Mouse (Mus musculus): Measurements from ENCODE around the gene Ap3b1.
"Not testable (repeated sequence)": the region's sequence is repeated elsewhere in the genome, so short reads cannot be mapped to it uniquely, and the experiment has no call there.

Gene Ap3b1

DNA sequence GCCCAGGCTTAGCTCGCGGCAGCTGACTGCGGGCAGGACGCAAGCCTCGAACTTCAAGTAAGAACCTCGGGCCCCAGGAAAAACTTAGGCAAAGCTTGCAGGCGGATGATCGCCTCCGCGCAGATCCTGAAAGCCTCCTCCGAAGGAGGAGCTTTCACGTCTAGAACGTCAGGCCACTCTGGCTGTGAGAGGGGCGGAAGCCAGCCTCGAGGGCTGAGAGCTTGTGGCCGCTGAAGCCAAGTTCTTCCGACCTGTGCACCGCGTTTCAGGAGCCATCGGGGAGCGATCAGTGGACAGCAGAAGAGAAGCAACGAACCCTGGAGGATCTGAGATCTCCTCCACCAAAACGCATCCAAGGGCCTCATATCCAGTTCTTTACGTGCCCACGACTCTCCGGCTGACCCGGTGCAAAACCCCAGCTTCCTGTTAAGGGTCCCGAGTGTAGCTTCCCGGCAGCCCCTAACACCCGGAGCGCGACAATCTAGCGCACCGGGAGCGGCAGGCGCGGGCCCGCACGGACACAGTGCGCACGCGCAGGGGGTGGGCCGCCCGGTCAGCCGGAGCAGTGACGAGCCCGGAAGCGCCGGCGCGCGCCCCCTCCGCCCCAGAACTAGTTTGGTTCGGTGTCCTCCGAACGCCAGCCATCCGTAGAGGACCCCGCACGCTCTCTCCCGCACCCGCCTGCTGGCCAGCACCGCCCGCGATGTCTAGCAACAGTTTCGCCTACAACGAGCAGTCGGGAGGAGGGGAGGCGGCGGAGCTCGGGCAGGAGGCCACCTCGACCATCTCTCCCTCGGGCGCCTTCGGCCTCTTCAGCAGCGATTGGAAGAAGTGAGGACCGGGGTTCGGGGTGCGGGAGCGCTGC is at the start of gene Ap3b1:
Gene Ap3b1 (plus strand): TSS at position 560 of the 865 bp plus-strand sequence.
- DNase-seq (ENCODE audit: low spot score): peak; percentile 75

DNA sequence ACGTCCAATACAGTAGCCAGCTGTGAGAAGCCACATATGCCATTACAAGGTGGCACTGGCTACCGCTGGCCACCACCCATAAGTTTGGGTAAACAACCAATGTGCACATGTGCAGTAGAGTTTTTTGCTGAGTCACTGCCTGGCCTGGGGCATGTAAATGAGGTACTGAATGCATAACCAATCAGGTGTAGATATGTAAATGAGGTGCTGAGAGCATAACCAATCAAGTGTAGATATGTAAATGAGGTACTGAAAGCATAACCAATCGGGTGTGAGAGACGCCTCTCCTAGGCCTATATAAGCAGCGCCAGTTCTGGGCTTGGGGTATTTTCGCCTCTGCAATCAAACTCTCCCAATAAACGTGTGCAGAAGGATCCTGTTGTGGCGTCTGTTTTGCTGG is 45.9 kb upstream of the Ap3b1 start:
- DNase-seq (ENCODE audit: low spot score): not testable (repeated sequence)

DNA sequence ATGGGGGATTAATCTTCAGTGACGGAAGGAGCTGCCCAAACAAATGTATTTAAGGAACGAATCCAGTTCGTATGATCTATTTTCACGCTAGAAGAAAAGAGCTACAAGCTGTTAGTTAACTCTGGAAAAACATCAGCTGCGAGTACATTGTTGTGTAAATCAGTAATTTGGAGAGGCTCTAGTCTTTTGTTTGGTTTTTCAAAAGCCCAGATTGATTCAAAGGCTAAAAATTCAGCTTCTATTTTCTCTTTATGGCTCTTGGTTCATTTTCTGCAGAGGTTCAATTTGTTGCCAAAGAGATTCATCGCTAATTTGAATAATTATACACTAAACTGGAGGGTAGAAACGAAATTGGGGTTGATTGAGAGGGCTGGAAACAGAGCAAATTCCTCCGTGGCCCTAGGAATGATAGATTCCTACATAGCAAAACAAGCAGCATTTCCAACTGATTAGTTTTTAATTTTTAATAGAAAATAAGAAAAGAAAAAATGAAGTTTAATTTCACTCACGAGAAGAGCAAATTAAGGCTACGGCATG is 41.7 kb upstream of the Ap3b1 start:
- no peak for DNase-seq (ENCODE audit: low spot score)

DNA sequence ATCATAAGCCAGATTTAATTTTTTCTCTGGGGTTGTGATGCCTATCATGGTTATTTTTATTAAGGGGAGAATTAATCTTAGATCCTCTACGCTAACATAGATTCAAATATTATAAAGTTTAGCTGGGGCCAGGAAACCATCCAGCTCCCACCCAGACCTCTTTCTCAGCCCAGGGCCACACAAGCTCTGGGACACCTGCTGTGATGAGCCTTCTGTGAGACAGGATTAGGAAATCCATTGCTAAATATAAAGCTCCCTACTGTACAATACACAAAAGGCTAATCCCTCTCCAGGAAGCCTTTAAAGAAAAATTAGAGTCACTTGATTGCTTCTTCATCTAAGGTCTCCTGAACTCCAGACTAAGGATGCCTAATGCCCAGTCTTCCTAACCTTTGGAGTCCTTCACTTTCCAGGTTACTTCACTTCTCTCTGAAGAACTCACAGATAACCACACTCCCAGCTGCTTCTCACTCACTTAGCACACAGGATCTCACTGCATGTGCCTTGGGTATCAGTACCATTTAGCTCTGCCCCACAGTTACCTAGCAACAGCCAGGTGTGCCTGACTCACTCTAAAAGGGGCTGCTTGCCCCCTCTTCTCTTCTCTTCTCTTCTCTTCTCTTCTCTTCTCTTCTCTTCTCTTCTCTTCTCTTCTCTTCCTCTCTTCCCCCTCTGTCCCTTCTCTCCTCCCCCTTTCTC is 37.5 kb upstream of the Ap3b1 start:
- no peak for DNase-seq (ENCODE audit: low spot score)

DNA sequence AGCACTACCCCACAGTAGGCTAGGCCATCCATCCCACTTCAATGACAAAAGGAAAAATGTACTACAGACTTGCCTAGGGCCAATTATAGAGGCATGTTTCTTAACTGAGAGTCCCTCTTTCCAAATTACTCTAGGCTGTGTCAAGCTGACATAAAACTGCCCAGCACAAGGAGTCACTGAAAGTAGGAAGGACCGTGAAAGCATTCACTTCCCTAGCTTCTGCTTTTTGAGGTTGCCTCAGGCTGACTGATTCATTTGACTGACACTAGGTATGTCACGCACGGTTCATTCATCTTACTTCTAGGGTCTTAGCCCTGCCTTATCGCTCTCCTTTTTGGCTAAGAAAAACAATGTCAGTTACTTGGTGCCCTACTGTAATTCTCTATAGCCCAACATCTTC is 36.3 kb upstream of the Ap3b1 start:
- no peak for DNase-seq (ENCODE audit: low spot score)

DNA sequence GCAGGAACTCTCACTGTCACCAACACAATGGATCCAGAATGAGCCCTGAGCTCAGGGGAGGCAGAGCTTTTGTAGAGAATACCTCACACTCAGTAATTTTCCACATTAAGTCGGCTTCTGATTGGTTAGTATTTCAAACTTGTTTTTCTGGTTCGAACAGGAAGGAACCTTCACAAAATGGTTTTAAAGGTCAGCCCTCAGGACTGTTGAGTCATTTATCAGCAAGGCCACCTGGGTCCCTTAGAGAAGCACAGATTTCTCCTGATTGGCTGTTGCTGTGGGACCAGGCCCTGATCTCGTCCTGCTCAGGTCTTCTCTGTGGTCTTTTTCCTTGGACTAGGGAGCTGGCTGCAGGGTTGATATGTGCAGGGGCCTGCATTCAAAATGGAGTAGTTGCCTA is 30.7 kb upstream of the Ap3b1 start:
- no peak for DNase-seq (ENCODE audit: low spot score)

DNA sequence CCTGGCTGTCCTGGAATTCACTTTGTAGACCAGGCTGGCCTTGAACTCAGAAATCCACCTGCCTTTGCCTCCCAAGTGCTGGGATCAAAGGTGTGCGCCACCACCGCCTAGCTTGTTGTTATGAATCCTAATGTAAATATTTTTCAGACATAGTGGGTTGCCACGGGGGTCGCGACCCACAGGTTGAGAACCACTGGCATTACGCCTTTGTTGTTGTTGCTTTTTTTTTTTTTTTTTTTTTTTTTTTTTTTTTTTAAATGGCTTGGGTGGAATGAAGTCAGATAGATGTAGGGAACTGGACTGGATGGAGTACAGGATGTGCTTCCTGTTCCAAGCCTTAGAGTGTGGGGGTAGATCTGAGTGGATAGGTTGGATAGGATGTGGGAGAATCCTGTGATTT is 29.8 kb upstream of the Ap3b1 start:
- DNase-seq (ENCODE audit: low spot score): not testable (repeated sequence)

DNA sequence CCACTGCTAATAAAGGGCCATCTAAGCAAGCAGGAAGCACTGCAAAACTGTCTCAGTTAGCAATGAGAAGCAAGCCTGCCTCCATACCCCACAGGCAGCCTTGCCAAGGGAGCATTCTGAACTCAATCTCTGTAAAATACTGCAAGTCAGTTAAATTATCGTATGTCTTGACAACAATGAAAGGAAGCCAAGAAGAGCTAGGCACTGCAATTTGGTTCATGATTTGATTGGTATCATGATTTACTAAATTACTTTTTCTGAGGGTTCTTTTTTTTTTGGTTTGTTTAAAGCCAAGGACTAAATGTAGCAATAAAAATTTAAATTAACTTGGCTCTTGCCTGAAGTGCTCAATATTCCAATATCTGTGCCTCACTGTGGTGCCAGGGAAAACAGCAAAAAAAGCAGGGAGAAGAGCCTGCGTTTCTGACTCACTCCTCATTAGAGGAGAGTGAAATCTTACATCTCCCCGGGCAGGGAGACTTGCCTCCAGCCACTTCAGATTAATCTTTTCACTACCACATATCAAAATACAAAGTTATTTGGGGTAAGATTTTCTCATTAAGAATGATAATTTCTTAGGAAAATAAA is 28.3 kb upstream of the Ap3b1 start:
- no peak for DNase-seq (ENCODE audit: low spot score)

DNA sequence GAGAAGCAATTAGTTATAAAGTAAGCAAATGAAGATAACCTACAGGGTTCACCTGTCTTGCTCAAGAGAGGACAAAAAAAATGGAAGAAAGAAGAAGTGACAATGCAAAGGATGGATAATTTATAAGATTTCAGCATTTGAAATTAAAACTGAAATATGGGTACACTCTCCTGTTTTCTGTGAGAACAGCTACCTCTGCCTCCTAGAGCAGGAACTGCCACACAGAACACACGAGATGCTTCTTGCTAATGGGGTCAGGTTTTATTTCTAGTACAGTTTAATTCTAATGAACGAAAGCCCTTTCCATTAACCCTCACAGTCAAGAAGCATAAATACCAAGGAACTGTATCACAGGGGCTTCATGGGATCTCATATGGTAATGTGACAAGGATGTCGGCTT is 20.4 kb upstream of the Ap3b1 start:
- DNase-seq (ENCODE audit: low spot score): no peak

DNA sequence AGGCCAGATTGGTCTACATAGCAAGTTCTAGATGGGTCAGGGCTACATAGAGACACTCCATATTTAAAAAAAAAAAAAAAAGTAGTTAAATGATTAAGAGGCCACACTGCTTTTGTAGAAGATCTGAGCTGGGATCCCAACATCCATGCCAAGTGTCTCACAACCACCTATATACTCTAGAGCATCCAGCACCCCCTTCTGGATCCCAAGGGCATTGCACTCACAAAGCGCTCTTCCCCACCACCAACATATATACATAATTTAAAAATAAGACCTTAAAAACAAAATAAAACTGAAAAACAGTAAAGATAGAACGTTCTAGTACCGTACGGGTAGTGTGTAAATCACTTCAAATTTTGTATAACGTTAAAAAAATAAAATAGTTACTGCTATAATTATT is 15.6 kb upstream of the Ap3b1 start:
- no peak for DNase-seq (ENCODE audit: low spot score)

DNA sequence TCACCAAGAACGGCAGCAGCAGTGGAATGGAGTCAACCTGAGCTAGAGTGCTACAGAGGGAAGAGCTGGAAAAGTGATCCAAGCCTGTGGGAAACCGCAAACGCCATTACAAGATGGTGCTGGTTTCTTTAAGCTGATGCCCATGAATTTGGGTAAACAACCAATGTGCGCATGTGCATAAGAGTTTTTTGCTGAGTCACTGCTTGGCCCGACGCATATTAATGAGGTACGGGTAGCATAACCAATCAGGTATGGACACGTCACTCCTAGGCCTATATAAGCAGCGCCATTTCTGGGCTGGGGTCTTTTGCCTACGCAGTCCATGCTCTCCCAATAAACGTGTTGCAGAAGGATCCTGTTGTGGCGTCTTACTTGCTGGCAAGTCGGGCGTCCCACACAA is 14.2 kb upstream of the Ap3b1 start:
- DNase-seq (ENCODE audit: low spot score): not testable (repeated sequence)

DNA sequence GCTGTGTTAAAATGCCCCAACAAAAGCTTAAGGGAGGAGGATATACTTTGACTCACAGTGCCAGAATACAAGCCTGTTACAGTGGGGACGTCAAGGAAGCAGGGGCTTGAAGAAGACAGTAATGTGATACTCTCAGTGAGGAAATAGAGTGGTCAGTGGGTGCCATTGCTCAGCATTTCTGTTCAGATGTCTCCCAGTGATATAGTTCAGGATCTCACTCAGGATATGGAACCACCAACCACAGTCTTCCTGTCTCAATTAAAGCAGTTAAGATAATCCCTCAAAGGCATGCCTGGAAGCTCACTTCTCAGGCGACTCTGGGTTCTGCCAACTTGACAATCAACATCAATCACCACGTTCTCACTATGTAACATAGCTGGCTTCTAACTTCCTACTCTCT is 4.2 kb upstream of the Ap3b1 start:
- no peak for DNase-seq (ENCODE audit: low spot score)

DNA sequence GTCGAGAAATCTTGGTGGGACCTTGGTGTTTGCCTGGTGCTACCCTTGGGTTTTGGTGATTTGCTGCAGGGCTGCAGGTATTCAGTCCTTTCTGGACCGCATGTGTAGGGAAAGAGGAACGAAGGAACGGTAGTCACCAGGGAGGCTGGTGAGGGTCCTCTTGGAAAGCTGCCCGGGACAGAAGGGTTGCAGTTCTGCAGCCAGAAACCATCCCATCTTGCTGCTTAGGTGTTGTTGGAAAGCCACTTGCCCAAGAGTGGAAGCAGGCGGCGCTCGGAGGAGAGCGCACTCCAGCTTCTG is 709 bp upstream of the Ap3b1 start:
- DNase-seq (ENCODE audit: low spot score): no peak

DNA sequence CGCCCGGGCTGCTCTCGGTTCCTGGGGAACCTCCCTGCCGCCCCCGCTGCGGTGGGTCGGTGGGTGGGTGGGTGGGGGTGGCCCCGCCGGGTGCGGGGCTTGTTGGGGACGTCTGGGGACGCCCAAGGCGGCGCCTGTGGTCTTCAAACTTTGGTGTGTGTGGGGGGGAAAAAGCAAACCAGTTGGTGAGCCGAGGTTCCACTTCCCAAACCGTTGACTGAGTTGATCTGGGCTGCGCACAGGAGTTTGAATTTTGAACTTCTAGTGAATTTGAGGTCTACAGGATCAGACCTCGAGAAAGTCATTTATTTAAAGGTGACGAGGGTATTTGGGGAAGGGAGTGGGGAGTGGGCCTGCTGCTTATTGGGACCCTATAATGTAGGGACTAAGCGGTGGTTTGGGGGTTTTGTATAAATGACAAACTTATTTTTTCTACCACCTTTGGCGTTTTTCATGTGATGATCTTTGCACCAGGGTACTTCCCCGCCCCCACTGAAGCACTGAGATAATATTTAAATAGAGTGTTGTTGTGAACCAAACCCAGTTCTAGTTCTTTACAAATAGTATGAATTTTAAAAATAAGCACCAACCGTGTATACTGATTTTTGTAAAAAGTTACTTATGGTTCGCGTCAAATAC is 641 bp downstream of the Ap3b1 start:
- DNase-seq (ENCODE audit: low spot score): no peak

DNA sequence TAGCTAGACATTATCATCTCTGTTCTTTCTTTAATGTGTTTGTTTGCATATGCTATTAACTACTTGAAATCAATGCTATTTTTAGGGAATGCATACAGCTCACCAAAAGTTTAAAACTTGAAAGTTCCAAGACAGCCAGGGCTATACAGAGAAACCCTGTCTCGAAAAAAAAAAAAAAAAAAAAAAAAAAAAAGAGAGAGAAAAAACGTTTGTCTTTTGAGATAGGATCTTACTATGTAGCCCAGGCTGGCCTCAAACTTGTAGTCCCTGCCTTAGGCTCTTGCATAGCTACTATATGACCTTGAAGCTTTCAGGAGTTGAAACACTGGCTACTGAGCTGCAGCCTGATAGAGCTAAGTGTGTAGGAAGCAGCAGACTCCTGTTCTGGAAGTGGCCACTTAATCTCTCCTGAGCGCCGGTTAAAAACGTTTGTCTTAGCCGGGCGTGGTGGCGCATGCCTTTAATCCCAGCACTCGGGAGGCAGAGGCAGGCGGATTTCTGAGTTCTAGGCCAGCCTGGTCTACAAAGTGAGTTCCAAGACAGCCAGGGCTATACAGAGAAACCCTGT is 2.3 kb downstream of the Ap3b1 start:
- DNase-seq (ENCODE audit: low spot score): not testable (repeated sequence)

DNA sequence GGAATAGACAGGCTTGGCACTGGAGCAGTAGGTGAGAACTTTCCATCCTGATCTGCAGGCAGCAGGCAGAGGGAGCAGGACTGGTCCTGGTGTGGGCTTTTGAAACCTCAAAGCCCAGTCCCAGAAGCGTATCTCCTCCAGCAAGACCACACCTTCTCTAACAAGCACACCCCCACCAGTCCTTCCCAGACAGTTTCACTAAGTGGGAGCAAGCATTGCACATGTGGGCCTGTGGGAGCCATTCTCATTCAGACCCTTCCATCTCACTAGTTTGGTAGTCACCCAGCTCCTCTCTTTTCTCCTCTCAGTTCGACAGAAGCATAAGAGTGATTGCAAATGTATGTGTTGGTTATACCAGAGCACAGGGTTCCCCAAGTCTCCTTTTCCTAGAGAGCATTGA is 5.6 kb downstream of the Ap3b1 start:
- no peak for DNase-seq (ENCODE audit: low spot score)

DNA sequence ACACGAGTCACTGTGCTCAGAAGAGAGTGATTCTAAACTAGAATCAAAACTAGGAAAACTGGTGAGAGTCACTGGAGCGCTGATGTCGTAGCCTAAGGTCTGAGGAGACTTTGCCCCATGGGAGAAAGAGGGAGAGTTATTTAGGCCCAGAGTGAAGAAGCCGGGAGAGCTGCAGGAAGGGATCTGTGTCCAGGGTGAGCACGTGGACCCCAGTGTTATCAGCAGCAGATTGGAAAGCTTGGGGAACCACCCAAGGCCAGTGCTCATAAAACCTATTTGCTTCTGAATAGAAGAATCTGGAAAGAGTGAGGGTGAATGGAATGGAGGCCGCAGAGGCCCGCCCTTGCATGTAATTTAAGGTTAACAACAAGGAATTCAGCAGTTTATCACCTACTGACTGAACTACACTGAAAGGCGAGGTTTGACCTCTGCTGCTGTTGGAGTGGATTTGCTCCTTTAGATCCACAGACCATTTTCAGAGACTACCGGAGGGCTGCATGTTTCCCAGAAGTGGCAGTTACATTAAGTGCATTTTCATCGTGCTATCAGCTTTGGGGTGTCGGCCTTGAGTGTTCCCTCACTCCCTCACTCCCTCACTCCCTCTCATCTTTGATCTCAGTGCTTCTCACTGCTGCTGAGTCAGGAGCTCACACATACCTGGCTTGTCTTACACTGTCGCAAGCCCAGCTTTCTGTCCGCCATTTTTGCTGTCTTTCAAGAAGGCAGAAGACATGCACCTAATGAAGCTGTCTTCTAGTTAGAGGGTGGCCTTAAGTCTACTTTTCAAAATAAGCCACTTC is 6.5 kb downstream of the Ap3b1 start:
- DNase-seq (ENCODE audit: low spot score): no peak

DNA sequence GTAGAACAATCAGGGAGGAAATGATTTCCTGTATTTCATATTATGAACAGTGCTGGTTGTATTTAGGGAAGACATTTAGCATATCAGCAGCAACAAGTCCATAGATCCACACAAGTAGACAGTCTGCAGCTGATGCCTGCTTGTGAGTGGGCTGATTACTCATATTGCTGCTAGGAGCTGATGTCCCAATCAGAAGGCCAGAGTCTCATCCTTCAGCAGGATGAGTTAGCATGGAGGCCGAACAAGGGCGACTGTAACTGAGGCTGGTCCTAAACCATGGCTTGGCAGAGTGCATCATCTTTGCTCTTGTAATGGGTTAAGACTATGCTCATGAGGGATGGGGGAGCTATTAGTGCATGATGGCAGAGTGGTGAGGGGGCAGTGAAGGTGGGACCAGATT is 9.1 kb downstream of the Ap3b1 start:
- DNase-seq (ENCODE audit: low spot score): no peak

DNA sequence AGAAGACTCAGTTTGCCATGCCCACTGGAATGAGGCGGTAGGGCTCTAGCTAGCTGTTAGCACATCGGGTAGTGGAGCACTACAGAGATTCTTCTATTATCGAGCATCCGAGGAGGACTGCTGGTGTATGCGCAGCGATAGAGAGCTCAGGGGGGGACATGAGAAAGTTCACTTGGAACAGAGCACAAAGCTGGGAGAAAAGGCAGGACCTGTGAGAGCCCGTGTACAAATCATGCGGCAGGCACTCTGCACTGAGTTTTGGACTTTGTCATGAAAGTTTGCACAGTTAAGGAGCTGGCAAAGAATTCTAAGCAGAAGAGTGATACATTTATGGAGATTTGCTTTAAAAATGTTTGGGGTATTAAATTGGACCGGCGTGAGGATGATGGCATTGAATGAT is 11.8 kb downstream of the Ap3b1 start:
- DNase-seq (ENCODE audit: low spot score): no peak

DNA sequence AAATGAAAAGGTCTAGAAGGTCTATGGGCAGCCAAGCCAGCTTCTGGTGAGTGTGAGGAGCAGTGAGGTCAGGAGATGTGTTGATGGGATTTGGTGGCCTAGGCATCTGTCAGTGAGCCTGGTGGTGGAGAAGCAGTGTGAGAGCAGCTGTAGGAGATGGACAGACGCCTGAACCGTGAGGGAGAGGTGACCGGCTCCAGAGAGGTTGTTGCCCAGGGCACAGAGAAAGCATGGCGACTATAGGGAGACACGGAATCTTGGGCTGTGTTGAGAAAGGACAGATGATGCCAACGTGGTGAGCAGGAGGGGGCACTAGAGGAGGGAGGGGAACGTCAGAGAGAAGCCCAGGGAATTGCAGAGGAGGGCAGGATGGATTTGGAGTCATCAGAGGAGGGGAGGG is 13.3 kb downstream of the Ap3b1 start:
- no peak for DNase-seq (ENCODE audit: low spot score)

DNA sequence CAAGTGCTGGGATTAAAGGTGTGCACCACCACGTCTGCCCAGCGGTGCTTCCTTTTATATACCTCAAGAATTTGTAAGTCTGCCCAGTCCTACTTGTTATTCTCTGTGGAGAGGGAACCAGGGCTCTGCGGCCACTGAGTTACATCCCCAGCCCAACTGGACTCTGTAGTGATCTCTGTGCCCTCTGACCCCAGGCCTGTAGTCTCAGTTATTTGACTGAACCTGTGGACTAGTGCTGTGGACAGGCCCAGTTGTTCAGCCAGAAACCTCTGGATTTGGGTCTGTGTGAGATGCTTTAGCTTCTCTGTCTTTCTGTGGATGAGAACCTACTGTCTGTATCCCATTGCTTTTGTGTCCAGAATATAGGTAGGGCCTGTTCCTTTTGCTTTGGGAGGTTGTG is 15.4 kb downstream of the Ap3b1 start:
- no peak for DNase-seq (ENCODE audit: low spot score)
